Comparison of ENCODE assay signal across 20 mouse cellular contexts in the genomic region with DNA sequence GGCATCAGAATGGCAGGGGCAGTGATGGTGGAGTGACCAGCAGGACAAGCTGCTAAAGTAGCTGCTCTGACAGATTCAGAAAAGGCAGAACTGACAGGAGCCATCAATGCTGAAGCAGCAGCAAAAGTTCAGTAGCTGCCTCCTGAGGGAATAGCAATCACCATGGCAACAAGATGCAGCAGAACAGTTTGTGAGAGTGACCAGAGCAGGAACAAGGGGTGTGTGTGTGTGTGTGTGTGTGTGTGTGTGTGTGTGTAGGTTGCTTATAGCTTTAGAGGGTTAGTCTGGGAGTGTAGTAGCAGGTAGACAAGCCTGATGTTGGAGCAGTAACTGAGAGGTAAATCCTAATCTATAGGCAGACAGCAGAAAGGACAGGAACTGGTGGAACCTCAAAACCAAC. TPM values are rescaled to one million over a fixed set of nuclear protein-coding genes. Genes with fewer than 3 reads are reported as not detected.
DNase-seq lines count a peak whose midpoint lies in the region; ATAC-seq and TF ChIP-seq lines count a peak whose summit lies in the region.
"Had no signal": no experiment of that assay in that cellular context is flagged by ENCODE, and none has a peak within 500 bp of the region (broad histone marks: within the 10 kb centered on the region; RNA-seq: fewer than 3 reads in every experiment).

No protein-coding gene starts in this region.

- H3K9ac ChIP-seq in heart, postnatal 0 days (replicated peaks; ENCODE audit: low read depth, low read length) = no peak overlapping the region
- H3K9ac ChIP-seq in midbrain, embryonic 14.5 days (replicated peaks; ENCODE audit: low read length) = no peak overlapping the region
- H3K9ac ChIP-seq in midbrain, embryonic 11.5 days (ENCODE audit: low read length) = no peak overlapping the region
- H3K9ac ChIP-seq: heart, embryonic 13.5 days; hindbrain, embryonic 15.5 days had no signal

- DNase-seq in heart, postnatal 0 days (ENCODE audit: low spot score) = peak; percentile 14
- DNase-seq in heart, postnatal 4 days = no peak
- peak; percentile 50 for DNase-seq in midbrain, embryonic 14.5 days
- DNase-seq in midbrain, embryonic 11.5 days (ENCODE audit: low spot score, missing footprints) = no peak
- peak; percentile 21 for DNase-seq in brain, adult 2 months (ENCODE audit: low read depth, low spot score)
- no peak for DNase-seq in Muller cell, postnatal 12 days (ENCODE audit: inconsistent ontology term)
- DNase-seq: adrenal gland, postnatal 10 days; B cell, adult 2 months; cerebellum, adult 18-20 months; cerebellum, adult 9-11 months; cerebellum, postnatal 36 days; gastrocnemius, postnatal 36 days; heart, adult 11 months had no signal

- H3K4me2 ChIP-seq in heart, postnatal 0 days (ENCODE audit: low read depth, low read length) = no peak overlapping the region
- no peak overlapping the region for H3K4me2 ChIP-seq in midbrain, embryonic 14.5 days (ENCODE audit: low read length)
- H3K4me2 ChIP-seq in midbrain, embryonic 11.5 days = no peak overlapping the region
- H3K4me2 ChIP-seq: heart, embryonic 13.5 days; hindbrain, embryonic 15.5 days had no signal

- no peak overlapping the region for H3K27ac ChIP-seq in heart, postnatal 0 days (ENCODE audit: low read depth)
- H3K27ac ChIP-seq in midbrain, embryonic 14.5 days (replicated peaks; ENCODE audit: low read depth, low read length) = no peak overlapping the region
- no peak overlapping the region for H3K27ac ChIP-seq in midbrain, embryonic 11.5 days (ENCODE audit: low read depth, low read length)
- H3K27ac ChIP-seq: embryonic facial prominence, embryonic 10.5 days; heart, embryonic 13.5 days; hindbrain, embryonic 15.5 days had no signal

- TF ChIP-seq EP300 in heart, postnatal 0 days (IDR thresholded peaks at IDR 0.05; ENCODE audit: low read depth) = no peak

- H3K4me3 ChIP-seq in heart, postnatal 0 days (ENCODE audit: low read depth, low read length) = no peak overlapping the region
- H3K4me3 ChIP-seq in midbrain, embryonic 14.5 days (replicated peaks; ENCODE audit: low read depth, low read length) = no peak overlapping the region
- H3K4me3 ChIP-seq in midbrain, embryonic 11.5 days (ENCODE audit: low read depth, low read length) = no peak overlapping the region
- H3K4me3 ChIP-seq: embryonic facial prominence, embryonic 10.5 days; heart, embryonic 13.5 days; hindbrain, embryonic 15.5 days had no signal

- no peak for ATAC-seq in heart, postnatal 0 days (ENCODE audit: insufficient read depth, low read depth)
- peak; percentile 63; the same call in 1 of the 2 replicates for ATAC-seq in midbrain, embryonic 14.5 days (ENCODE audit: low FRiP score, low TSS enrichment)
- ATAC-seq in midbrain, embryonic 11.5 days (ENCODE audit: low FRiP score) = no peak
- peak; percentile 41 for ATAC-seq in megakaryocyte-erythroid progenitor cell, adult 5-6 weeks (replicated peaks; ENCODE audit: low FRiP score, low TSS enrichment, poor library complexity, severe bottlenecking)
- ATAC-seq: CD4-positive, CD25-positive, alpha-beta regulatory T cell, adult 4 months; forebrain, embryonic 14.5 days had no signal

- no peaks in the 10 kb centered on the region for H3K9me3 ChIP-seq in heart, postnatal 0 days (replicated peaks; ENCODE audit: control insufficient read depth, low read length)
- H3K9me3 ChIP-seq in midbrain, embryonic 14.5 days (ENCODE audit: control insufficient read depth, low read length) = no peaks in the 10 kb centered on the region
- H3K9me3 ChIP-seq in midbrain, embryonic 11.5 days (ENCODE audit: control insufficient read depth, low read length) = no peaks in the 10 kb centered on the region
- H3K9me3 ChIP-seq: embryonic facial prominence, embryonic 10.5 days; G1E; heart, embryonic 13.5 days; hindbrain, embryonic 15.5 days had no signal

- H3K36me3 ChIP-seq in heart, postnatal 0 days (replicated peaks; ENCODE audit: control insufficient read depth, insufficient read depth, low read length) = no peaks in the 10 kb centered on the region
- no peaks in the 10 kb centered on the region for H3K36me3 ChIP-seq in midbrain, embryonic 14.5 days (ENCODE audit: control insufficient read depth, insufficient read depth, low read length)
- H3K36me3 ChIP-seq in midbrain, embryonic 11.5 days (ENCODE audit: control insufficient read depth, insufficient read depth, low read length) = no peaks in the 10 kb centered on the region
- H3K36me3 ChIP-seq: embryonic facial prominence, embryonic 10.5 days; G1E; heart, embryonic 13.5 days; hindbrain, embryonic 15.5 days had no signal

- no peaks in the 10 kb centered on the region for H3K4me1 ChIP-seq in heart, postnatal 0 days (ENCODE audit: control insufficient read depth, insufficient read depth)
- H3K4me1 ChIP-seq in midbrain, embryonic 14.5 days (ENCODE audit: control insufficient read depth, insufficient read depth, low read length) = no peaks in the 10 kb centered on the region
- no peaks in the 10 kb centered on the region for H3K4me1 ChIP-seq in midbrain, embryonic 11.5 days (ENCODE audit: control insufficient read depth, insufficient read depth, low read length)
- H3K4me1 ChIP-seq: embryonic facial prominence, embryonic 10.5 days; heart, embryonic 13.5 days; hindbrain, embryonic 15.5 days had no signal

- H3K27me3 ChIP-seq in heart, postnatal 0 days (ENCODE audit: control insufficient read depth, insufficient read depth, low read length) = no peaks in the 10 kb centered on the region
- no peaks in the 10 kb centered on the region for H3K27me3 ChIP-seq in midbrain, embryonic 14.5 days (ENCODE audit: control insufficient read depth, insufficient read depth, low read length)
- no peaks in the 10 kb centered on the region for H3K27me3 ChIP-seq in midbrain, embryonic 11.5 days (ENCODE audit: control insufficient read depth, insufficient read depth, low read length)
- H3K27me3 ChIP-seq: heart, embryonic 13.5 days; hindbrain, embryonic 15.5 days had no signal

- TF ChIP-seq CTCF in heart, postnatal 0 days (IDR thresholded peaks at IDR 0.05; ENCODE audit: low read depth) = no peak

RNA-seq across cellular contexts. Expression of gene Etl4, which starts 40.4 kb away (rescaled TPM):
- total RNA-seq in heart, postnatal 0 days (2014; rRNA removed; ENCODE audit: low replicate concordance) = 17.3 and 20.6 TPM in 2 replicates
- polyA plus RNA-seq in heart, postnatal 0 days (2015; fragmentation: Nextera tagmentation; extraction: Ambion mirVana) = 7.6 TPM in 2 replicates
- 10 to 100 TPM; 36.8 to 38.5 TPM for total RNA-seq in heart, postnatal 4 days (2021)
- polyA plus RNA-seq in midbrain, embryonic 14.5 days (2014; fragmentation: Nextera tagmentation; extraction: Ambion mirVana) = 1.8 and 2.5 TPM in 2 replicates
- polyA plus RNA-seq in midbrain, embryonic 11.5 days (2014; fragmentation: Nextera tagmentation; extraction: Ambion mirVana) = 14.3 and 15.3 TPM in 2 replicates
- not detected in 2 replicates for total RNA-seq in megakaryocyte-erythroid progenitor cell, adult 5-6 weeks (2014; fragmentation: Nextera tagmentation)
- not detected in 2 replicates for total RNA-seq in megakaryocyte-erythroid progenitor cell, adult 5-6 weeks (2017)
- polyA plus RNA-seq: CD4-positive, CD25-positive, alpha-beta regulatory T cell, adult 4 months; G1E had no signal

Comparison
In these comparisons a context has a peak if more than half of its experiments do, and no peak if none do; other contexts are left out.
1. ATAC-seq: peak in midbrain, embryonic 14.5 days (single experiment) and megakaryocyte-erythroid progenitor cell, adult 5-6 weeks (single experiment); none in heart, postnatal 0 days (single experiment) and midbrain, embryonic 11.5 days (single experiment).
2. DNase-seq: peak in heart, postnatal 0 days (single experiment), midbrain, embryonic 14.5 days (single experiment) and brain, adult 2 months (single experiment); none in heart, postnatal 4 days (single experiment), midbrain, embryonic 11.5 days (single experiment) and Muller cell, postnatal 12 days (single experiment).
3. RNA of gene Etl4, which starts 40.4 kb away (total RNA-seq): 36.8 to 38.5 TPM in heart, postnatal 4 days and 17.3 to 20.6 TPM in heart, postnatal 0 days; not detected in megakaryocyte-erythroid progenitor cell, adult 5-6 weeks; every median in the first group is over 10 times any median in the second.